Mouse (Mus musculus) heart, embryonic 14.5 days (tissue): ENCODE data around the gene Akap8. TPM values are rescaled to one million over a fixed set of nuclear protein-coding genes. Genes with fewer than 3 reads are reported as not detected.
A peak's percentile ranks its signal among the peaks of the same experiment; 100 is the strongest.

ENCODE experiments used
- ATAC-seq: fragments of 200-750 bp; cut with Nextera tagmentation; 2 replicates; pipeline ENCODE4 v1.8.0; 2017; ENCODE audit warnings: low read depth, moderate TSS enrichment; ENCODE audit not compliant: insufficient number of reproducible peaks, insufficient read depth, low FRiP score
- H3K27ac ChIP-seq, 2 experiments: fragments of 200-500 bp in 1 of 2; fragments of 300-500 bp in 1 of 2; sonication (generic) in 1 of 2; replicated peaks in 1 of 2; 2 replicates each; pipeline ENCODE4 v1.5.1; 2012 to 2014; ENCODE audit warnings: low read depth in 2 of 2, low read length in 2 of 2, control low read depth in 1 of 2, mild to moderate bottlenecking in 1 of 2, mixed read lengths in 1 of 2; ENCODE audit not compliant: control insufficient read depth in 1 of 2, insufficient read depth in 1 of 2
- H3K27me3 ChIP-seq: fragments of 300-500 bp; sonication (generic); 2 replicates; pipeline ENCODE4 v1.6.1; 2014; ENCODE audit warnings: mild to moderate bottlenecking, low read length, control low read depth; ENCODE audit not compliant: control insufficient read depth, insufficient read depth
- H3K36me3 ChIP-seq: fragments of 300-500 bp; sonication (generic); 2 replicates; pipeline ENCODE4 v1.6.1; 2014; ENCODE audit warnings: mild to moderate bottlenecking, control low read depth, low read length, mixed read lengths; ENCODE audit not compliant: control insufficient read depth, insufficient read depth
- H3K4me1 ChIP-seq, 2 experiments: fragments of 200-500 bp in 1 of 2; fragments of 300-500 bp in 1 of 2; sonication (generic) in 1 of 2; 2 replicates each; pipeline ENCODE4 v1.6.1; 2012 to 2014; ENCODE audit warnings: low read length in 2 of 2, control low read depth in 1 of 2, mixed read lengths in 1 of 2; ENCODE audit not compliant: control insufficient read depth in 2 of 2, insufficient read depth in 2 of 2
- H3K4me2 ChIP-seq: fragments of 300-500 bp; sonication (generic); 2 replicates; pipeline ENCODE4 v1.6.1; 2014; ENCODE audit warnings: mild to moderate bottlenecking, low read length
- H3K4me3 ChIP-seq, 2 experiments: fragments of 200-500 bp in 1 of 2; fragments of 300-500 bp in 1 of 2; sonication (generic) in 1 of 2; 2 replicates each; pipeline ENCODE4 v1.5.1; 2012 to 2014; ENCODE audit warnings: low read length in 2 of 2, mild to moderate bottlenecking in 2 of 2, control low read depth in 1 of 2, low read depth in 1 of 2, moderate library complexity in 1 of 2; ENCODE audit not compliant: control insufficient read depth in 1 of 2, insufficient read depth in 1 of 2
- H3K9ac ChIP-seq: fragments of 300-500 bp; sonication (generic); 2 replicates; pipeline ENCODE4 v1.6.1; 2014; ENCODE audit warnings: mild to moderate bottlenecking, low read length
- H3K9me3 ChIP-seq: fragments of 300-500 bp; sonication (generic); 2 replicates; pipeline ENCODE4 v1.6.1; 2016; ENCODE audit warnings: low read length, control low read depth; ENCODE audit not compliant: control insufficient read depth
- WGBS: fragments of 180-500 bp; shearing (Covaris S2); extraction: QIAGEN DNeasy Blood & Tissue Kit; methylation state at CpG from one replicate; pipeline ENCODE4 v1.1.7; 2014; 5-methylcytosine and 5-hydroxymethylcytosine counted together
- polyA plus RNA-seq: library from polyadenylated mRNA; unstranded; fragments of >200 nt; fragmentation: Nextera tagmentation; extraction: Ambion mirVana; gene quantifications from 2 replicates; pipeline ENCODE4 v1.2.1, GENCODE M21; 2014

Akap8 gene
- polyA plus RNA-seq, 1 experiment from 2014 or later = 34.9 TPM

DNA sequence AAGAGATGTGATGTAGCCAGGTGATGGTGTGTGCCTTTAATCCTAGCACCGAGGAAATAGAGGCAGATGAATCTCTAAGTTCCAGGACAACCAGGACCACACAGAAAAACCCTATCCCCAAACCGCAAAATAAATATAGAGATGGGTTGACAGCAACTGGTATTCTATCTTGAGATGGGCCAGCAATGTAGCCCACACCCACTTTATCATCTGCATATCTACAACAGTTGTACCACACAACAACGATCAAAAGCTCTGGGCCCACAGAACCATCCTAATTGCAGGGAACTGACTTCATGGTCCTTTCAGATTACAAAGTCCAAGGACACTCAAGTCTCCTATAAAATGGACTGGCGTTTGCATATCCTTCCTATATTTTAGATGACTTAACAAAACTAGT, 13.1 kb downstream of the Akap8 start:
- Histone ChIP-seq H3K27ac (no peak overlapping the region), H3K9me3 (no peaks in the 10 kb centered on the region), H3K4me2 (no peak overlapping the region), H3K27me3 (no peaks in the 10 kb centered on the region), H3K36me3 (peaks cover 100% of the 10 kb centered on the region), H3K4me1 (no peaks in the 10 kb centered on the region), H3K4me3 (no peak overlapping the region), H3K9ac (no peak overlapping the region)
- no peak for ATAC-seq
- WGBS = 88% methylated on average over 4 of the region's 4 CpGs

DNA sequence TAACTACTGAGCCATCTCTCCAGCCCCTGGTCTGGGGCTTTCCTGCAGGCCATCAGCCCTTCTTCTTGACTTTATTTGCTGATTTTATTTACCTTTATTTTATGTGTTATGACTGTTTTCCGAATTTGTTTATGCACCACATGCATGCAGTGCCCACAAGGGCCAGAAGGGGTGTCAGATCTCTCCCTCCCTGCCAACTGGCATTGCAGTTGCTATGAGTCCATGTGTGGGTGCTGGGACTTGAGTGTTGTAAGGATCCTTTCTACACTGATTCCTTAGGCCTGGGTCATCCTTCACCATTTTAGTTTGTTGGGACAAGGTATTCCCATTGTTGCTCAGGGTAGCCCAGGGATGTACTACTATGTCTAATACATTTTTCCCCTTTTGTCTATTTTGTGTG, 22.9 kb downstream of the Akap8 start:
- H3K36me3 ChIP-seq = peaks cover 2% of the 10 kb centered on the region; the same call in 1 of the 2 replicates
- no peak overlapping the region for H3K4me3 ChIP-seq
- no peak overlapping the region for H3K4me2 ChIP-seq
- H3K9ac ChIP-seq = no peak overlapping the region
- H3K9me3 ChIP-seq = no peaks in the 10 kb centered on the region
- no peak overlapping the region for H3K27ac ChIP-seq
- no peaks in the 10 kb centered on the region for H3K27me3 ChIP-seq
- WGBS = 88% methylated on average over 1 of the region's 1 CpGs
- H3K4me1 ChIP-seq = no peaks in the 10 kb centered on the region
- no peak for ATAC-seq

DNA sequence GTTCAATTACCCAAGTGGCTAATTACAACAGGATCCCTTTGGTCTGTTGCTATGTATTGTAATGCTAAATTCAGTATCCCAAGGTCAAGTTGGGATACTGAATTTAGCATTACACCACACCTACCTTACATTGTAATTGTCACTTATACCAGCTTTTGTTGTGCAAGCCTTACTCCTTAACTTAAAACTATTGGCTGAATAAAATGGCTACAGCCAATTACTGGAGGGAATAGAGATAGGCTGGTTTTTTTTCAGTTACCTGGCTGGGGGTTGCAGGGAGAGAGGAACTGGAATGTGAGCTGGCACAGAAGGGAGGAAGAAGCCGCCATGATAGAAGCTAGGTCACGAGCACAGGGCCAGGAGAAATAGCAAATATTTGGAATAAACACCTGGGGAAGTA, 25.1 kb downstream of the Akap8 start:
- no peak overlapping the region for H3K9ac ChIP-seq
- whole genome bisulfite sequencing = 76% methylated on average over 2 of the region's 2 CpGs
- no peak for ATAC-seq

DNA sequence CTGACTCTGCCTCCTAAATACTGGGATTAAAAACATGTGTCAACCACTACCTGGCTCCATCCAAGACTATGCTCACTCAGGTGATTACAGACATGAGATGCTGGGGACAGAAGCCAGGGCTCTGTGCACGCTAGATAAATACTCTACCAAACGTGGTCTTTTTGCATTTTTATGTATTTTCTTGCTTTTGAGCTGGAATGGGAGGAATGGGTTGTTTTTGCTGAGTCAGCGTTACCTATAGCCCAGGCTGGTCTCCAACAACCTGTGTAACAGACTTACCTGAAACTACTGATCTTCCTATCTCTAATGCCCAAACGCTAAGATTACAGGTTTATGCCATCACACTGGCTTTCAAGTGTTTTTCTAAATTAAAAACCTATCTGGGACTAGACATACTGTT, 25.9 kb downstream of the Akap8 start:
- Histone ChIP-seq H3K27ac (no peak overlapping the region), H3K9me3 (no peaks in the 10 kb centered on the region), H3K4me2 (no peak overlapping the region), H3K27me3 (no peaks in the 10 kb centered on the region), H3K36me3 (no peaks in the 10 kb centered on the region), H3K4me3 (no peak overlapping the region), H3K9ac (no peak overlapping the region), H3K4me1 (no peaks in the 10 kb centered on the region)
- 73% methylated on average over 4 of the region's 4 CpGs for WGBS
- no peak for ATAC-seq

More for the DNA sequence above, 25.1 kb downstream of the Akap8 start:
- no peaks in the 10 kb centered on the region for H3K9me3 ChIP-seq
- H3K27me3 ChIP-seq = no peaks in the 10 kb centered on the region
- no peak overlapping the region for H3K4me2 ChIP-seq
- H3K4me1 ChIP-seq = no peaks in the 10 kb centered on the region
- H3K36me3 ChIP-seq = no peaks in the 10 kb centered on the region
- no peak overlapping the region for H3K27ac ChIP-seq
- H3K4me3 ChIP-seq = no peak overlapping the region

DNA sequence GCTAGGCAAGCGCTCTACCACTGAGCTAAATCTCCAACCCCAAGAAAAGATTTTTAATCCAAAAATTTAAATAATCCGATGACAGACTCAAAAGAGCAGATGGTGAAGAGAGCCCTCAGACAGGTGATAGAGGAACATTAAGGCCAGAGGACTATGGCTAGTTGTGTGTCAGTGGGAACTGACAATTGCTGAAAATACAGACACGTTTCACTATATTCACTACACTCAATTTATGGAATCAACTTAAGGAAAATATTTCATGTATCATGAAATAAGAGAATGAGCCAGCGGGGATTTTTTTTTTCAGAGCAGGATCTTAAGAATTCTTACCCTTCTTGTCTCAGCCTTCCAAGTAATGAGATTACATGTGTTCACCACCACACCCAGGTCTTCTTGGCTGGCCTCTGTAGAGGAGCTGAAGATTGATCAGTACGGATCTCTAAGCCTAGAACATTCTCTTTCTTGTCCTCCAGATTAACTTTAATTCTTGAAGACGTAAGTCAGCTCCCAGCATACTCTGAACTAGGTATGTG, 35.8 kb downstream of the Akap8 start:
- ATAC-seq = no peak
- Histone ChIP-seq H3K36me3 (no peaks in the 10 kb centered on the region), H3K4me2 (peak overlapping the region; percentile 74), H3K4me1 (peaks cover 0 to 18% of the 10 kb centered on the region in 2 experiments; a peak in 3 of 4 replicates), H3K27ac (peak overlapping the region in 1 of 2 experiments; percentile 99; a peak in 3 of 4 replicates), H3K27me3 (no peaks in the 10 kb centered on the region), H3K9me3 (no peaks in the 10 kb centered on the region), H3K9ac (peak overlapping the region; percentile 98), H3K4me3 (peak overlapping the region; percentile 86 to 94)
- 41% methylated on average over 6 of the region's 6 CpGs for WGBS

DNA sequence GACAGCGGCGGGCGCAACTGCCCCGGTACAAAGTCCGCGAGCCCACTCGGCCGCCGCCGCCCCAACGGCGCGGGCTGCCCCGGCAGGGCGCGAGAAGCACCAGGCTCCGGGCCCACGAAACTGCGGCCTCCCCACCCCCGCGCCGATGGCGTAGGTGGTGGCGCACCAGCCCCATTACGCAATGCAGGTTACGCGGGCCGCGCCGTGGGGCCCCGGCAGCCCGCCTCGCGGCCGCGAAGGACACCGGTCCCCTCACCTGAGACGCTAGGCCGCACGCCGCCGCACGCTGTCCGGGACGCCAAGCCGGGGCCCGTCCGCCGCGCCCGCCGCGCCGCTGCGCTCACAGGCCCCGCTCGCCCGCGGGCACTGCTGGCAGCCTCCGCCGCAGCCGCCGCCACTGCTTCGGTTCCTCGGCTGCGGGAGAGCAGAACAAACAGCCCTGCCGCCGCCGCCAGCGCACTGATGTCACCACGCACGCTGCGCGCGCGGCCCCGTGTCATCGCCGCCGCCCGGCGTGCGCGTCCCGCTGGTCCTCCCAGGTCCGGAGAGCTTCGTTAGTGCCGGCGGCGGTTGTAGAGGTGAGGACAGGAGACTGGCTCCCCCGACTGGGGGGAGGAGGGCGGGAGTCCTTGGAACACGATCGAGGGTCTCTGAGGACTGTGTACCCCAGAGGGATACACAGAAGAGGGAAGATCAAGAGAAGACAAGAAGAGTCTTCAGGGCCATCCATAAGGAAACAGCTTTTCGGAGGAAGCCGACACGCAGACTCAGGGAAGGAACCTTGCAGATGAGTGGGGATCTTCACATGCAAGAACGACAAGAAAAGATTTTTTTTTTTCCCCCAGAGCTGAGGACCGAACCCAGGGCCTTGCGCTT, 36.5 kb downstream of the Akap8 start, which contains the start of gene Brd4:
TSS of gene Brd4 (minus strand) at position 461 of the 876 bp plus-strand sequence.
- Histone ChIP-seq H3K4me3 (peak within 1 kb of the TSS; percentile 86 to 94), H3K4me2 (peak within 1 kb of the TSS; percentile 74), H3K4me1 (peaks cover 0 to 18% of the 10 kb centered on the region in 2 experiments; a peak in 3 of 4 replicates), H3K9me3 (no peaks in the 10 kb centered on the region), H3K36me3 (no peaks in the 10 kb centered on the region), H3K27ac (peak within 1 kb of the TSS; percentile 91 to 99), H3K27me3 (no peaks in the 10 kb centered on the region), H3K9ac (peak within 1 kb of the TSS; percentile 98)
- peak; percentile 78 for ATAC-seq
- under 1% methylated on average over 82 of the region's 100 CpGs for WGBS

DNA sequence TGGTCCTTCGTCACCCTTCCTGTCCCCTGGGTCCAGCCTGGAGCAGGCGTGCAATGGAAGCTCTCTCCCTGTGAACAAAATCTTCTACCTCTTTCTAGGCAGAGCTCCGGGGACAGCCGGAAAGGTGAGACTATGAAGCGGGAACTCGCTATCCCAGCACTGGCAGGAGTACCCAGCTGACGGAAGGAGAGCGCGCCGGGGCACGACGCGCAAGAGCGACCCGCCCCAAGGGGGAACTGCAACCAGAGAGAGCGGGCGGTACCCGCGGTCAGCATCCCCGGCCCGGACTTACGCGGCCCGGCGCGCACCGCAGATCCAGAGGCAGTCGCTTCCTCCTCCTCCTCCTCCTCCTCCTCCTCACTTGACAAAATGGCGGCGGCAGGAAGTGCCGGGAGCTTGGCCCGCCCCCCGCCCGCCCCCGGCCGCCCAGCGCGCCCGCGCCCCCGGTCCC, 37.2 kb downstream of the Akap8 start:
- H3K36me3 ChIP-seq = no peaks in the 10 kb centered on the region
- peak overlapping the region; percentile 86 to 94 for H3K4me3 ChIP-seq
- H3K4me1 ChIP-seq = peaks cover 0 to 18% of the 10 kb centered on the region in 2 experiments; a peak in 3 of 4 replicates
- H3K27me3 ChIP-seq = no peaks in the 10 kb centered on the region
- peak; percentile 57 for ATAC-seq
- H3K9me3 ChIP-seq = no peaks in the 10 kb centered on the region
- peak overlapping the region; percentile 98 for H3K9ac ChIP-seq
- under 1% methylated on average over 22 of the region's 41 CpGs for WGBS
- peak overlapping the region; percentile 91 to 99 for H3K27ac ChIP-seq
- H3K4me2 ChIP-seq = peak overlapping the region; percentile 74
